Mouse (Mus musculus): ENCODE measurements around the gene Tspan5.

Gene Tspan5

DNA sequence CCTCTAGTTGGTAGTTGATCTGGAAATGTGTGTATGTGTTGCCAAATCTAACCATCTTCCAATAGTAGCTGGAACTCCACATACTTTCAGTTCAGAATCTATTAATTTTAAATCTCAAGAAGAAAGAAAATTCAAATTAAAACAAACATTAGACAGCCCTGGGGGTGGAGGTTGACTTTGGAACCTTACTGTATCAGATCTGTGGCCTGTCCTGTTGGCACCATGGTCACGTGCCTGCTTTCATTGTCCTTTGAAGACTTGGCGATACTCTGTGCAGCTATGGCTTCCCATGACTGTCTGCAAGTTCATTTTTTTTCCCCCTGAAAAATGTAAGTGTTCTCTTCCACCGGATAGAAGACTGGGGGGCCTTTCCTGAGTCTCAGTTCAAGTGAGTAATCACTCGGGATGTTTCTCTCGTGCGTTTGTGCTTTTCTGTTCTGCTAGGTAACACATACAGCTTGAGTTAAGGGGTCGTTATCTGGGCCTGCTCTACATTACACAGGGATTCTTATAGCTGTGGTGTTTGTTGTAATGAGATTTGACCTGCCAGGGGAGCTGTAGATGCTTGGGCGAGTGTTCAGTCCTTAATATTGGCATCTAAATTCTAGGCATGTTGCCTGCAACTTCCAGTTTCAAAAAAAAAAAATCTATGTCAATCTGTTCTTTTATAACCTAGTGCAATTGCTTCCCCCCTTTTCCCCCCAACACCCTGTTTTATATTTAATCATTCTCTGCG, 32.0 kb downstream of the Tspan5 start:
- no peak for DNase-seq

DNA sequence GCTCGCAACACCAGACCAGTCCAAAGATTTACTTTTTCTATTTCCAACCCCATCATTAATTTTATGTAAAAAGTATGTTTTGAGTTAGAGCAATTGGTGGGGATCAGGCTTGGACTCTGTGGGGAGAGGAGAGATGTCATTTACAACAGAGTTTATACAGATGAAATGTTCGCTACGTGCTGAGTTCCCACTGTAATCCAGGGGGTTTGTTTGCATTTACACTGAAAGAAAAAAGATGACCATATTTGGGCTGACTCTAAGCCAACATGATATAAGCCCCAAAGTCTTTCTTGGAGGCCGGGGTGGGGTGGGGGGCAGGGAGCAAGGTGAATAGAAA, 32.6 kb downstream of the Tspan5 start:
- DNase-seq, result no peak

GRCm38 (mm10) chr3:138775926-138776715, 34.1 kb downstream of the Tspan5 start:
- DNase-seq, result no peak

DNA sequence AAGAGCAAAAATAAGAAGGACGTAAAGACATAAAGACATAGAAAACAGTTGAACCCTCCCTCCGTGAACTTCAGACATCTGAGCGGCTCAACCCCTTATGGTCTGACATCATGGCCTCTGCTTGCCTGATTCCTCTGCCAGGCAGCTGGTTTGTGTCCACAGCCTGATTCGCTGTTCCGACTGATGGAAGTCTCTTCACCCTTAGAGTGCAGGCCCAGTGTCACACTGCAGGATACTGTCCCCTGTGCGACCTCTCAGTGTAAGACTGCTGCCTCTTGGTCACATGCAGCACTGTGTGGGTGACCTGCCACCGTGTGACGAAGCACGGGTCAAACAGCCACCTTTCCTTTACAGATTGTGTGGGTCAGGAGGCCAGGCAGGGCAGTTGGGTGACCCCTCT, 39.5 kb downstream of the Tspan5 start:
- peak; percentile 44 for DNase-seq

- DNase-seq, result no peak
Observed at GRCm38 (mm10) chr3:138783859-138784640, 42.1 kb downstream of the Tspan5 start.

- DNase-seq, result no peak
Observed at GRCm38 (mm10) chr3:138784641-138785025, 42.6 kb downstream of the Tspan5 start.

GRCm38 (mm10) chr3:138787758-138788488, 45.9 kb downstream of the Tspan5 start:
- DNase-seq, result peak; percentile 42

DNA sequence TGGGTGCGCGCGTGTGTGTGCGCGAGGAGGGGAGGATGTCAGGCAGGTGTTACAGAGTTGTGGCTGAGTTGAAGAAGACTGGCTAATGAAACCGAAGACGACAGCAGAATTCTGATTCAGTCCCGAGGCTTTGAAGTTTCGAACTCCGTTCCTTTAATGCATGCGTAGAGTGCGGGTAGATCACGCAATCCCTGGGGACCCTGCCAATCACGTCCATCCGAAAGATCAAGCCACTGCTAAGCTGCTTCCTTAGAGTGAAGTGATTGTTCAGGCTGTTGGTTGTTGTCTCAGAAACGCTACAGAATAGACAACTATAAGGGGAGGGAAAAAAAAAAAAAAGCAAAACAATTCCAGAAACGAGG, 46.5 kb downstream of the Tspan5 start:
- DNase-seq, result no peak

DNA sequence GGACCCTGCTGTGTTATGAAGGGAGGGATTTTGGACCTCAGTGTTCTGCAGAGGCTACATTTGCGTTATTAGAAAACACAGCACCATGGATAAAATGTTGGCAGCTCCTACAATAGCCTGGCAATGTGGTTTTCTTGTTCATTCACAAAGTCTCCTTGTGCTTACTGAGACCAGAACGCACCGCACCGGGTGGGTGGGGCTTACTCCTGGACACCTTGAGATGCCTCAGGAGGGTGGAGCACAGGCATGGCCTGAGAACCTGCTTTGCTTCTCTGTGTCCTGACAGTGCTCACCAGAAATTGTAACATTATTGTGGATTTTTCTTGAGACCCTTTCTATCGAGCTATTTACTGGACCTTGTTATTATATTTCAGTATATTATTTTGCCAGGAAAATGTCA, 47.3 kb downstream of the Tspan5 start:
- no peak for DNase-seq

GRCm38 (mm10) chr3:138794533-138794932, 52.5 kb downstream of the Tspan5 start:
- DNase-seq, result no peak

GRCm38 (mm10) chr3:138795951-138796350, 54.0 kb downstream of the Tspan5 start:
- no peak for DNase-seq

DNA sequence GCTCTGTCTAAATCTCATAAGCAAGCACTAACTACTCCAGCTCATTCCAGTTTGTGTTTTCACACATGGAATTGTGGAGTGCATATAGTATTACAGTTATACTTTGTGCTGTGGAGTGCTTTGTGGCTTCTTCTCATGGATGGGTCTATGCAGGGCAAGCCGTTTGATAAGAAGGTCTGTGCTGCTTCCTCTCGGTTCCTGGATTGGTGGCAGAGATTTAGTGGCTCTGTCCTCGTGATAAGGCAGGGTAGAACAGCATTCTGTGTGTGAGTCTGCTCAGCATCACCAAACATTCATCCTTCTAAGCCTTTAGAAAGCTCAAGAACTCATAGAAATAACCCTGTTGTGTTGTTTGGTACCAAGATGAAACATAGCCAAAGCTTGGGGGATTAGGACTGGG, 54.6 kb downstream of the Tspan5 start:
- no peak for DNase-seq

DNA sequence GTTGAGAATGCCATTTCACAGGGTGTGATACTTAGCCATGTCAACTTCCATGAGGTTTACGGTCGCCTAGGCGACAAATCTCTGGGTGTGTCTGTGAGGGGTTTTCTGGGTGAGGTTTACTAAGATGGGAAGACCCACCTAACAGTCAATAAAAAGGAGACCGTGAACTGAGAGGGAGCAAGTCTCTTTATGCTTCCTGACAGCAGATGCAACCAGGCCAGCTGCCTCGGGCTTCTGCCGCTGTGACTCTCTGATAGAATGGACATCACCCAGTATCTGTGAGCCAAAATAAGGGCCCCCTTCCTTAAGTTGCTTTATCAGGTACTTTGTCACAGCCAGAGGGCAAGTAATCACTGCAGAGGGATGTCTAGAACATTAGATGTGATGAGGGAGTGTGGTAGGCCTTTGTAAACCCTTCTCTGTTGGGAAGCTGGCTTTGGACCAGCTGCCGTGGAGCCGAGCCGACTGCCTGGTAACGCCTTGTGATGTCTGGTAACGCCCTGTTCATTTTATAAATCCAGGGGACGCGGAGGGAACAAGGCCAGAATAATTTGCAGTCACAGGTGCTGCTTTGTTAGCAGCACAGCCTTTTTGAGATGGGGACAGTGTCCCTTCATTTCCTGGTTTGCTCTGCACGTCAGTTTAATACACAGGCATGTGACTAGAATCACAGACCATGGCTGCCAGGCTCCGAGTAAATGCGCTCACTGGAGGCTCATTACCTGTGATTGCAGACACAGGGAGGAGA, 58.8 kb downstream of the Tspan5 start:
- peak; percentile 22 for DNase-seq

GRCm38 (mm10) chr3:138801661-138802060, 59.7 kb downstream of the Tspan5 start:
- DNase-seq, result no peak

GRCm38 (mm10) chr3:138802722-138803443, 60.9 kb downstream of the Tspan5 start:
- no peak for DNase-seq

GRCm38 (mm10) chr3:138803444-138804085, 61.6 kb downstream of the Tspan5 start:
- DNase-seq, result no peak

DNA sequence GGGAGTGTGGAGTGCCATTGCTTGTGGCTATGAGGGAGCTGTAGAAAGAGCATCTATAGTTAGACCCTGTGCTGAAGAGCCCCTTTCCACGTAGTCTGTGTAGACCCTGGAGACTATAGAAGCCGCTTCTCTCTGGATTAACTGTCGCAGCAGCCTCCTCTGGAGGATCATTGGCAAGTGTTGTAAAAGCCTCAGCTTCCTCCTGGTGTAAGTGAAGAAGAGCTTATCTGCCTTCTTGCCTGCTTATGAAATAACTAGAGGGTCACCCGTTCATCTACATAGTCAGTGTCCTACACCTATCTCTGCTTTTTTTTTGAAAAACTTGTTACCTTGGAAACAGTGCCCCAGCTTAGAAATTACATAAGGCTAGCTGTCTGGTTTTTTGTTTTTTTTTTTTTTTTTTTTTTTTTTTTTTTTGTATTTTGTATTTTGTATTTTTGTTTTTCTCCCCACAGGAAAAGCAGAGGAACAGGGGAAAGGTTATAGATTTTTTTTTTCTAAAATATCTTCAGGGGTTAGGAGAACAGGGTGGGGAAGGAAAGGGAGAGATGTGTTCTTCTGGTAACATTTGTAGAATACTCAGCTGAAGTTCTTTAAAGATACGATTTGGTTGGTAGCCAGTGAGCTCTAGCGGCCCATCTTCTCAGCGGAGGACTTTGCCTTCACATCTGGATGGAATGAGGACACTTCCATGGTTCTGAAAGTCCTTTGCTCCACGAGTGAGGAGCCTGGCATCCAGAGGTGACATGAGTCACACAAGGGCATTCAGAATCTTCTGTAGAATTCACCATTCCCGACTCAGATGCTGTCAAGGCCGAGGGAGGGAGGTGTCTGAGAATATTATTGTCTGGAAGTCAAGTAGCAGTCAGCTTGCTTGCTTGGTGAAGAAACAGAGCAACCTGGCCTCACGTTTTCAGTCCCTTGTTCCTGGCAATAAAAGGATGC, 62.4 kb downstream of the Tspan5 start:
- no peak for DNase-seq

DNA sequence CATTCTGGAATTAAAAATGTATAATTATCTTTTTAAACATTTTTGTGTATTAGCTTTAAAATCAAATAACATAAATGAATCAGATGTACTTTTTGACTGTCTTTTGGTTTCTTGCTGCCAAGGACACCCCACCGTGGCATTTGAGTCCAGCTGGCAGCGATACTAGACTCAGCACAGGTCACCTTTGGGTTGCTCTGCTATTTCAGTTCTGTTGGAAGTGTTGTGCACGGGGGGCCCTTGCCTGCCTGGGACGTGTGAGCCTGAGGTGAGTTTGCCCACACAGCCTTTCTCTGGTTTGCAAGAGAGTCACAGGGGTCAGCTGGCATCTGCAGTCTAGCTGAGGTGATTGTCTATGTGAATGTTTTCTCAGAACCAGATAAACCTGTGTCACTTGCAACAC, 65.8 kb downstream of the Tspan5 start:
- no peak for DNase-seq

DNA sequence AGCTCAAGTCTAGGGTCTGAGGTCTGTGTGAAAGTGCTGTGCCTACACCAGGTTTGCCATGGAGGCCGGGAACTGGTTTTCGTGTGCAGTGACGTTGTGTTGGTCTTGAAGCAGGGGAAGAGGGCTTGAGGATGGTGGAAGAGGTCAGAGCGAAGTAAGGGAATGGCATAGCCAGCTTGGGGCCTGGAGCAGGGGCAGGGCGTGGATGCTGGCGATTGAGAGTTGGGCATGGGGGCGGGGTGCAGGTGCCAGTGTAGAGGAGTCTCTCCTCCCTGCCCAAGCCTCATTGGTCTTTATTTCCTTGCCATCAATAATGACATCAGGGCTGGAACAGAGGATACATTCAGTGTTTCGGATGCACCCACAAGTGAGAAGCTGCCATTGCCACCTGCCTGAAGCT, 67.5 kb downstream of the Tspan5 start:
- no peak for DNase-seq

- no peak for DNase-seq
Observed at GRCm38 (mm10) chr3:138812565-138812964, 70.6 kb downstream of the Tspan5 start.
